22 mouse cellular contexts compared by ENCODE assay signal in the genomic region with DNA sequence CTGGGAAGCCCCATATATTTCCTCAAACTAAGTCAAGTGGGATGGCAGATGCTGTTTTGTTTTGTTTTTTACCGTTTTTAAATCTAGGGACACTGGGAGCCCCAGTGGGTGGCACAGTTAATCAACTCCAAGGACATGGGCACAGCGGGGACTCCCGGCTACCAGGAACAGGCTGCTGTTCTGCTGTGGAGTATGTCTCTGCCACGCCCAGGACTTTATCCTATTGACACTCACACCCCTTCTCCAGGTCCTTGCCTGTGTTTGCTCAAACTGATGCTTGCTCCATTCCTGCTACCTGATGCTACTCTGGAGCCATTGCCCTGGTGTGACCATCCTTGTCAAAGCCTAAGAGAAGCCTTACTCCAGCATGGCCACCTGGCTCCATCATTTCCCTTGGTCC.
"Had no signal": no experiment of that assay in that cellular context is flagged by ENCODE, and none has a peak within 500 bp of the region (broad histone marks: within the 10 kb centered on the region; RNA-seq: fewer than 3 reads in every experiment).

No protein-coding gene starts in this region.

- DNase-seq: kidney, adult 2 months; kidney, postnatal 25 days; layer of hippocampus, adult 9-11 months; liver; lung, adult 18-20 months; lung, postnatal 36 days; right cerebral cortex, adult 18-20 months; right cerebral cortex, postnatal 14 days; right cerebral cortex, postnatal 4 days; thymus, postnatal 25 days had no signal

- H3K27me3 ChIP-seq: liver, embryonic 12.5 days; liver, embryonic 15.5 days; lung, embryonic 15.5 days; megakaryocyte, embryonic 14.5 days; midbrain, embryonic 13.5 days; stomach, embryonic 15.5 days had no signal

- H3K27ac ChIP-seq: kidney, postnatal 0 days; layer of hippocampus, adult 2 months; liver, embryonic 12.5 days; liver, embryonic 15.5 days; lung, embryonic 15.5 days; midbrain, embryonic 10.5 days; midbrain, embryonic 13.5 days; stomach, embryonic 15.5 days had no signal

- H3K9me3 ChIP-seq: limb, embryonic 13.5 days; liver, embryonic 12.5 days; liver, embryonic 15.5 days; lung, embryonic 15.5 days; midbrain, embryonic 10.5 days; midbrain, embryonic 13.5 days; stomach, embryonic 15.5 days had no signal

- H3K36me3 ChIP-seq: limb, embryonic 13.5 days; liver, embryonic 12.5 days; liver, embryonic 15.5 days; lung, embryonic 15.5 days; midbrain, embryonic 10.5 days; midbrain, embryonic 13.5 days; stomach, embryonic 15.5 days had no signal

- H3K9ac ChIP-seq: limb, embryonic 13.5 days; liver, embryonic 12.5 days; liver, embryonic 15.5 days; lung, embryonic 15.5 days; midbrain, embryonic 13.5 days; stomach, embryonic 15.5 days had no signal

- ATAC-seq: liver, embryonic 12.5 days; midbrain, embryonic 13.5 days; midbrain, embryonic 16.5 days had no signal

- H3K4me3 ChIP-seq: layer of hippocampus, adult 2 months; limb, embryonic 13.5 days; liver, embryonic 12.5 days; liver, embryonic 15.5 days; lung, embryonic 15.5 days; megakaryocyte, embryonic 14.5 days; midbrain, embryonic 10.5 days; midbrain, embryonic 13.5 days; myocyte; stomach, embryonic 15.5 days had no signal

- H3K4me2 ChIP-seq: liver, embryonic 12.5 days; liver, embryonic 15.5 days; lung, embryonic 15.5 days; midbrain, embryonic 13.5 days; stomach, embryonic 15.5 days had no signal

- H3K4me1 ChIP-seq: liver, embryonic 12.5 days; liver, embryonic 15.5 days had no signal
